Mouse (Mus musculus) right cerebral cortex, adult 2 months (tissue): ENCODE results near the gene Slc39a13.
"Not testable (repeated sequence)": the region's sequence is repeated elsewhere in the genome, so short reads cannot be mapped to it uniquely, and the experiment has no call there.

Experiments used
- DNase-seq, 2 experiments: peaks; one replicate each; pipeline ENCODE4 v3.0.0; 2021 to 2022; ENCODE audit warnings: low spot score in 2 of 2

The Slc39a13 gene

GRCm38 (mm10) chr2:91027391-91028214 is 42.6 kb downstream of the Slc39a13 start:
- DNase-seq, result no peak

DNA sequence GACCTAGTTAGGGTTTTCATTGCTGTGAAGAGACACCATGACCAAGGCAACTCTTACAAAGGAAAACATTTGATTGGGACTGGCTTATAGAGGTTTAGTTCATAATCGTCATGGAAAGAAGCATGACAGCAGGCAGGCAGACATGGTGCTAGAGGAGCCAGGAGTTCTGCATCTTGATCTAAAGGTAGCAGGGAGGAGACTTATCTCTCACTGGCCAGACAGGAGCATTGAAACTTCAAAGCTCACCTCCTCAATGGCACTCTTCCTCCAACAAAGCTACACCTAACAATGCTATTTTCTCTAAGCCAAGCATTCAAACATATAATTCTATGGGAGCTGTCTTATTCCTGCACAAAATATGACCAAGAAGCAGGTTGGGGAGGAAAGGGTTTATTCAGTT is 43.7 kb downstream of the Slc39a13 start:
- DNase-seq, result no peak

DNA sequence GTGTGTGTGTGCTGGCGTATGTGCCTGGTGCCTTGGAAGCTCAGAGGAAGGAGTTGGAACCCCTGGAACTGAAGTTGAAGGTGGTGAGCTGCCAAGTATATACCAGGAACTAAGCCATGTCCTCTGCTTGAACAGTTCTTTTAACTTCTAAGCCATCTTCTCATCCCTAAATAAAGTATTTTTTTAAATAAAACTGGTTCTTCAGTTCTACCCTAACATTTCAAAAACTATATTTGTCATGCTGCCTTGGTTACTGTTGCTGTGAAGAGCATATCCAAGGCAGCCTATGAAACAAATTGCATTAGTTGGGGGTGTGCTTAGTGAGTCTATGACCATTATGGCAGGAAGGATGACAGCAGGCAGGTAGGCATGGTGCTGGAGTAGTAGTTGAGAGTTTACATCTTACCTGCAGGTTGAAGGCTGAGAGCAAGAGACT is 45.1 kb downstream of the Slc39a13 start:
- DNase-seq, result peak; percentile 43 to 46

DNA sequence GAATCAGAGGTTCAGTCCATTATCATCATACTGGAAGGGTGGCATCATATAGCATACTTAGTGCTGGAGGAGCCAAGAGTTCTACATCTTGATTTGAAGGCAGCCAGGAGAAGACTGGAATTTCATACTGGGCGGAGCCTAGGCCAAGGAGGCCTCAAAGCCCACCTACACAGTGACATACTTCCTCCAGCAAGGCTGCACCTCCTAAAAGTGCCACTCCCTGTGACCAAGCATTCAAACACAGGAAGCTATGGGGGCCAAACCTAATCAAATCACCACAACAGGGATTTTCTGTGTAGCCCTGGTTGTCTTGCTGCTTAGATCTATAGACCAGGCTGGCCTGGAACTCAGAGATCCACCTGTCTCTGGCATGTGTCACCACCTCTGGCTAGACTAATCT is 46.3 kb downstream of the Slc39a13 start:
- DNase-seq, result no peak

- no peak for DNase-seq
These were observed 47.1 kb downstream of the Slc39a13 start for GRCm38 (mm10) chr2:91023131-91023530.

- DNase-seq, result not testable (repeated sequence)
These were observed 48.0 kb downstream of the Slc39a13 start for GRCm38 (mm10) chr2:91022266-91022665.

DNA sequence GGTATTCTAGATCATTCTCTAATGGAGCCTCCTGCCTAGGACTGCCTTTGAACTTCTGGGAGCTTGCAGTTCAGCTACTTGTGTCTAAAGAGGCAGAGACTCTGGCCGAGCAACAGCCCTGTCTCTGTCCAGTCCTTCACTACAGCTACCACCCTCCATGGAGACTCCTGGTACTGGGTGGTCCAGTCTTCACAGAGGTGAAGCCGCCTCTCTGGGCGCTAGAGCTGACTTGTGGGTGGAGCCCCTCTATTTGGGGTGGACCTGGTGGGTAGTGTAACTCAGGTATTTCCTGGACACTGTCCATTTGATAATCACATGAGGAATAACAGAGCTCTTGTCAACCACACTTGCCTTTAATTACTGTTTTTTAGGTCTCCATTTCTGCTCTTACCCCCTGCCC is 50.3 kb downstream of the Slc39a13 start:
- no peak for DNase-seq

DNA sequence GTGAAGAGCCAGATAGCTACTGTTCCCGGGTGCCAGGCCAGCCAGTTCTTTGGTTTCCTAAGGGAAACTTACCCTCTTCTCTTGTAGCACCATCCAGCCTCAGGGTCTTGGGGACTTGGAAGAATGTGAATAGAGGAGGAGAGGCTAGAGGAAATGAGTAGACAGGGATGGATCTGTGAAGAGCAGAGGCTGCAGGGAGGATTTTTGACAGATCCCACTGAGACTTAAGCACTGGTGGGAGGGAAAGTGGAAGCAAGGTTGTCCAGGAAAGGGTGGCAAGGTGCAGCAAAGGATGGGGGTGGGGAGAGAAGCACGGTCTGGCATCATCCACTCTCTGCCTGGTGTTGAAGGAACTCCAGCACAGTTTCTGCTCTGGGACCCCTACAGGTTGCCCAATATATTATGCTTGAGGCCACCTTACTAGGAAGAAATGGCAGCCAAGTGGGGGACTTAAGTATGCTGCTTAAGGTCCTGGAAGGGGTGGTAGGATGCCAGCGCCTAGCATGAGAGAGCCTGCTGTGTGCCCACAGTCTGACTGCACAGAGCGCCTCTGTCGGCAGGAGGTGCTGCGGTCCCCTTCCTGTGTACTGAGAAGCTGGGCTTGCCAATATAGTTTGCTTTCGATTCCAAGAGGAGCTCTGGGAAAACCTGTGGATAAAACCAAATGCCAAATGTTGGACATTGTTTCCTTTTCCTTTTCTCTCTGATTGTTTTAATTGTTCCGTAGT is 52.0 kb downstream of the Slc39a13 start:
- no peak for DNase-seq

DNA sequence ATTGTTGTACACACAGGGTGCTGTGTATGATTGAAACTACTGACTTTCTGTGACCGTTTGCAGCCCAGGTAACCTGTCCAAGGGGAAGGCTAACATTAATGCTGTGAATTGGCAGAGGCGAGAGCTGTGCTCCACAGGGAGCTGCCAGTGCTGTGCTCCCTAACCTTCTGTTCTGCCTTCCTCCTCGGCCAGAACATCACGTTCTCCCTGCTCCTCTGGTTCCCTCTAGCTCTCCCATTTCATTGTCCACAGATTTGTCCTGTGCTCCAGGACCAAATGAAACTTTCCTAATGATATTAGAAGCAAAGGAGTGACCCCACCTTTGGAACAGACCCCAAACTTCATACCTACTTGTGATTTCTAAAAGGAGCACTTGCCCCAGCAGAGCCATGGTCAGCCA is 54.8 kb downstream of the Slc39a13 start:
- no peak for DNase-seq

- DNase-seq, result no peak
These were observed 56.3 kb downstream of the Slc39a13 start for GRCm38 (mm10) chr2:91013881-91014280.
